Mouse (Mus musculus) CH12.LX (cell line): ENCODE data around the gene Gpr107. TPM values are rescaled to one million over a fixed set of nuclear protein-coding genes. Genes with fewer than 3 reads are reported as not detected.

Experiments used
- DNase-seq: peaks from one replicate; pipeline ENCODE4 v3.0.0-alpha.2; 2013; ENCODE audit errors: extremely low read depth
- H3K27ac ChIP-seq: 2 replicates; pipeline ENCODE4 v1.5.1; 2012; ENCODE audit warnings: low read depth, mild to moderate bottlenecking, control low read depth, moderate library complexity; ENCODE audit not compliant: insufficient read depth
- H3K27me3 ChIP-seq: replicated peaks from 2 replicates; pipeline ENCODE3; 2012; ENCODE audit warnings: inconsistent platforms
- H3K36me3 ChIP-seq, 2 experiments: replicated peaks in 1 of 2; 2 replicates each; pipeline versions ENCODE3 to v1.6.1; 2012; ENCODE audit warnings: inconsistent platforms in 1 of 2, low read length in 1 of 2, mild to moderate bottlenecking in 1 of 2, mixed read lengths in 1 of 2, moderate library complexity in 1 of 2; ENCODE audit not compliant: control insufficient read depth in 1 of 2, insufficient read depth in 1 of 2
- H3K4me1 ChIP-seq, 2 experiments: 2 replicates each; pipeline ENCODE4 v1.6.1; 2012; ENCODE audit warnings: inconsistent platforms in 1 of 2, moderate library complexity in 1 of 2; ENCODE audit not compliant: insufficient read depth in 2 of 2, control insufficient read depth in 1 of 2
- H3K4me2 ChIP-seq: 2 replicates; pipeline ENCODE4 v1.6.1; 2012; ENCODE audit warnings: low read depth, mild to moderate bottlenecking, control low read depth; ENCODE audit not compliant: poor library complexity, insufficient read depth, severe bottlenecking
- H3K4me3 ChIP-seq, 3 experiments: fragments of 150-350 bp in 1 of 3; sonication (generic) in 1 of 3; replicated peaks in 1 of 3; 2 replicates each; pipeline versions ENCODE3 to v1.5.1; 2011 to 2012; ENCODE audit warnings: low read depth in 2 of 3, low read length in 2 of 3, mild to moderate bottlenecking in 2 of 3, moderate library complexity in 2 of 3, control low read depth in 1 of 3, improper control_type of control experiment in 1 of 3, inconsistent platforms in 1 of 3, mixed read lengths in 1 of 3; ENCODE audit not compliant: poor library complexity in 1 of 3
- H3K79me2 ChIP-seq: replicated peaks from 2 replicates; pipeline ENCODE4 v1.6.1; 2012; ENCODE audit warnings: mild to moderate bottlenecking, moderate library complexity; ENCODE audit not compliant: control insufficient read depth, poor library complexity, insufficient read depth, severe bottlenecking; ENCODE audit errors: extremely low read depth
- H3K9ac ChIP-seq: 2 replicates; pipeline ENCODE4 v1.6.1; 2012; ENCODE audit warnings: low read depth, mild to moderate bottlenecking, control low read depth, moderate library complexity; ENCODE audit not compliant: insufficient read depth
- H3K9me3 ChIP-seq: replicated peaks from 2 replicates; pipeline ENCODE3; 2012; ENCODE audit warnings: low read length, inconsistent platforms, mixed read lengths
- CHD1 ChIP-seq: IDR thresholded peaks from 2 replicates; pipeline ENCODE4 v1.6.1; 2012; ENCODE audit warnings: low read depth, low read length, improper control_type of control experiment, inconsistent platforms
- CTCF ChIP-seq, 2 experiments: IDR thresholded peaks in 1 of 2; conservative IDR thresholded peaks in 1 of 2; 2 replicates each; pipeline ENCODE4 v1.5.1; 2011 to 2012; ENCODE audit warnings: low read depth in 2 of 2, low read length in 2 of 2, improper control_type of control experiment in 1 of 2, inconsistent platforms in 1 of 2, mild to moderate bottlenecking in 1 of 2, moderate library complexity in 1 of 2
- ETS1 ChIP-seq: conservative IDR thresholded peaks from 2 replicates; pipeline ENCODE4 v1.6.1; 2012; ENCODE audit warnings: low read depth, mild to moderate bottlenecking, inconsistent platforms, low read length, improper control_type of control experiment, moderate library complexity
- GABPA ChIP-seq: IDR thresholded peaks from 2 replicates; pipeline ENCODE4 v1.6.1; 2012; ENCODE audit warnings: low read depth, low read length, improper control_type of control experiment, inconsistent platforms; ENCODE audit not compliant: insufficient replicate concordance
- HCFC1 ChIP-seq: IDR thresholded peaks from 2 replicates; pipeline ENCODE4 v1.6.1; 2012; ENCODE audit warnings: low read depth, mild to moderate bottlenecking, inconsistent platforms, low read length, improper control_type of control experiment
- JUN ChIP-seq: IDR thresholded peaks from 2 replicates; pipeline ENCODE4 v1.6.1; 2011; ENCODE audit warnings: low read depth, mild to moderate bottlenecking, low read length, improper control_type of control experiment, moderate library complexity; ENCODE audit not compliant: insufficient read depth
- MEF2A ChIP-seq: IDR thresholded peaks from 2 replicates; pipeline ENCODE4 v1.6.1; 2014; ENCODE audit warnings: low read depth, mild to moderate bottlenecking, inconsistent platforms, low read length, improper control_type of control experiment, borderline replicate concordance
- NRF1 ChIP-seq: IDR thresholded peaks from 2 replicates; pipeline ENCODE4 v1.6.1; 2014; ENCODE audit warnings: low read depth, mild to moderate bottlenecking, inconsistent platforms, low read length, improper control_type of control experiment, moderate library complexity
- POLR2A ChIP-seq: IDR thresholded peaks from 2 replicates; pipeline ENCODE4 v1.6.1; 2011; ENCODE audit warnings: low read depth, mild to moderate bottlenecking, improper control_type of control experiment, low read length
- POLR2AphosphoS2 ChIP-seq: IDR thresholded peaks from 2 replicates; pipeline ENCODE4 v1.6.1; 2011; ENCODE audit warnings: low read depth, low read length, improper control_type of control experiment
- TCF12 ChIP-seq: IDR thresholded peaks from 2 replicates; pipeline ENCODE4 v1.6.1; 2014; ENCODE audit warnings: low read depth, mild to moderate bottlenecking, inconsistent platforms, low read length, improper control_type of control experiment
- UBTF ChIP-seq: IDR thresholded peaks from 2 replicates; pipeline ENCODE4 v1.6.1; 2012; ENCODE audit warnings: low read depth, mild to moderate bottlenecking, inconsistent platforms, low read length, improper control_type of control experiment, moderate library complexity
- ZC3H11A ChIP-seq: IDR thresholded peaks from 2 replicates; pipeline ENCODE4 v1.6.1; 2012; ENCODE audit warnings: low read depth, mild to moderate bottlenecking, inconsistent platforms, low read length, improper control_type of control experiment
- ZMIZ1 ChIP-seq: IDR thresholded peaks from 2 replicates; pipeline ENCODE4 v1.6.1; 2012; ENCODE audit warnings: low read depth, mild to moderate bottlenecking, inconsistent platforms, low read length, improper control_type of control experiment
- dilution Hi-C: fragments of 300-500 bp; cut with MboI; formaldehyde crosslinking; loops from 2 replicates; pipeline ENCODE4 v1.14.3; 2020; ENCODE audit warnings: low sequenced_read_pairs; ENCODE audit not compliant: extremely low pct_unique_long_range_greater_than_20kb, extremely low pct_ligation_motif_present
- in situ Hi-C: fragments of 300-500 bp; cut with MboI; formaldehyde crosslinking; loops from 3 replicates; pipeline ENCODE4 v1.14.3; 2019; ENCODE audit warnings: low sequenced_read_pairs, low pct_ligation_motif_present, low pct_unique_long_range_greater_than_20kb, mixed read lengths
- polyA plus RNA-seq: library from polyadenylated mRNA; unstranded; fragments of >175 nt; gene quantifications from 2 replicates; pipeline ENCODE4 v1.2.1, GENCODE M21; 2012; ENCODE audit warnings: low read depth; ENCODE audit not compliant: insufficient read length
- total RNA-seq, 2 experiments: library from RNA; depleted of rRNA; stranded (reverse); fragments of 300-350 nt in 1 of 2; fragments of >200 nt in 1 of 2; gene quantifications; 2 replicates each; pipeline ENCODE4 v1.2.3; 2012 to 2014

The Gpr107 gene
- total and polyA plus RNA-seq, 3 experiments = 19.6 to 27.8 (median 24.6) TPM

- DNase-seq = no peak
- H3K27me3 ChIP-seq = no peaks in the 10 kb centered on the region
- H3K79me2 ChIP-seq = no peaks in the 10 kb centered on the region
- in situ Hi-C loops = no loop called here
- H3K4me2 ChIP-seq = no peak overlapping the region
- no peak overlapping the region for H3K27ac ChIP-seq
- peaks cover 76 to 94% of the 10 kb centered on the region in 2 experiments for H3K36me3 ChIP-seq
- no peaks in the 10 kb centered on the region for H3K9me3 ChIP-seq
- H3K4me3 ChIP-seq = no peak overlapping the region
- dilution Hi-C loops = no loop called here
- no peak overlapping the region for H3K9ac ChIP-seq
- TF ChIP-seq ZC3H11A (no peak), NRF1 (no peak), GABPA (no peak), JUN (no peak), CTCF (conservative IDR thresholded peaks at IDR 0.05 in 1 of 2, IDR thresholded peaks at IDR 0.05 in 1 of 2; ENCODE audit: low read depth in 2 of 2, low read length in 2 of 2) (no peak), CHD1 (no peak), POLR2AphosphoS2 (no peak), ZMIZ1 (no peak), ETS1 (no peak)
- peaks cover 0 to 18% of the 10 kb centered on the region in 2 experiments; a peak in 2 of 4 replicates for H3K4me1 ChIP-seq
Observed at GRCm38 (mm10) chr2:31180081-31180551, 28.0 kb downstream of the Gpr107 start.

GRCm38 (mm10) chr2:31182786-31183330 lies 30.7 kb downstream of the Gpr107 start:
- H3K9me3 ChIP-seq = no peaks in the 10 kb centered on the region
- no peak for TF ChIP-seq UBTF
- TF ChIP-seq HCFC1 = no peak
- no peak for TF ChIP-seq TCF12
- no peak for TF ChIP-seq ETS1
- TF ChIP-seq NRF1 = no peak
- no peak for TF ChIP-seq CHD1
- no peak for TF ChIP-seq POLR2A
- no peak for TF ChIP-seq MEF2A
- dilution Hi-C loops = no loop called here
- H3K79me2 ChIP-seq = no peaks in the 10 kb centered on the region
- H3K9ac ChIP-seq = no peak overlapping the region
- no peak overlapping the region for H3K27ac ChIP-seq
- no peak for DNase-seq
- no peak overlapping the region for H3K4me2 ChIP-seq
- peaks cover 78 to 95% of the 10 kb centered on the region in 2 experiments for H3K36me3 ChIP-seq
- in situ Hi-C loops = no loop called here
- no peak overlapping the region for H3K4me3 ChIP-seq
- H3K27me3 ChIP-seq = no peaks in the 10 kb centered on the region
- H3K4me1 ChIP-seq = peaks cover 0 to 14% of the 10 kb centered on the region in 2 experiments; a peak in 1 of 4 replicates
